Mouse (Mus musculus) cerebellum, postnatal 10 days (tissue): ENCODE data around the gene Dnajc25.

Experiments used
- DNase-seq, 2 experiments: peaks; one replicate each; pipeline ENCODE4 v3.0.0; 2021; ENCODE audit warnings: mixed read lengths in 2 of 2

The Dnajc25 gene

DNA sequence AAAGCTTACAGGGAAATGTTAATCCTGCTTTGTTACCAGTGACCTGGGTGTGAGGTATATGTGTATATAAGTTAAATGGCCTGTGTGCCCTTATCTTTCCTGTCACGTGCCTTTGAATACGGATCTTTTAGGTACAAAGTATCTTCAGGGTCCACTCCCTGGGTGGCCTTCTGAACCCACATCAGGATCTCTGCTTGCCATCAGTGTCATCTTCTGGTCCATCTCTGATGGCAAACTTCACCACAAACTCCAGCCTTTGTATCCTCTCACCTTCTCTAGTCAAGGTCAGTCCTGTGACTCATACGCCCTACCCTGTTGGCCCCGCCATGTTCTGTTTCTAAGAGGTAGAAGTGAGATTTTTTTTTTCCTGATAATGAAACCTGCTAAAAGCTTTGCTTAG lies at the start of gene Dnajc25:
Gene Dnajc25 (plus strand): TSS at position 301 of the 400 bp plus-strand sequence.
- no peak for DNase-seq

DNA sequence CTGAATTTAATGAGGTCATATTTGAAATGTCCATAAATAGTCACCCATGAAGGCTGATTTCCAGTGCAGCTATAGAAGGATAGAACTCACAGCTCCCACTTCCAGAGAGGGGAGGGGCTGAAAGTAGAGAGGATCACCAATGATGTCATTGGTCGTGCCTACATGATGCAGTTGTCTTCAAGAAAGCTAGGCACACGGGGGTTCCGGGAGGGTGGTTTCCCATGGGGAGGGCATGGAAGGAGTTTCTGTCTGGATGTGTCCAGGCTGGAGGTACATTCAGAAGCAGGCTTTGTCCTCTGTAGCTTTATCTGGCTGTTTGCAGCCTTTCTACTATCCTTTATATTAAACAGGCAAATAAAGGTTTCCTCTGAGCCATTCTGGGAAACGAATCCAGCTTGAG lies 46.5 kb upstream of the Dnajc25 start:
- DNase-seq = no peak

DNA sequence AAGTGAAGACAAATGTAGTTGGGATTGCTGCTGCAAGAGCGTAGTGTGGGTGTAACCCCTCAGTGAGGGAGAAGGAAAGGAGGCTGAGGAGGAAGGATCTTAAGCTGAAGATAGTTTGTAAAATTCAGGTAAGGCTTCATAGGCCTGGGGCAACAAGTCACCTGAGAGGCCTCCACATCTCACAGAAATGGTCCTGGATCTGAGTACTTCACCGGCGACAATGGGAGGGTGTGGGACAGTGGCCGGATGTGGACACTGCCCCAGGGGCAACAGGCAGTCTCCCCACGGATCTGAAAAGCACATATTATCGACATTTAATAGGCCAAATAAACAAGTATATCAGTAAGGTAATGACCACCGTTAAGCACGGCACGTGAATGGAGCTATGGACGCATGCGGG lies 42.2 kb upstream of the Dnajc25 start:
- no peak for DNase-seq

DNA sequence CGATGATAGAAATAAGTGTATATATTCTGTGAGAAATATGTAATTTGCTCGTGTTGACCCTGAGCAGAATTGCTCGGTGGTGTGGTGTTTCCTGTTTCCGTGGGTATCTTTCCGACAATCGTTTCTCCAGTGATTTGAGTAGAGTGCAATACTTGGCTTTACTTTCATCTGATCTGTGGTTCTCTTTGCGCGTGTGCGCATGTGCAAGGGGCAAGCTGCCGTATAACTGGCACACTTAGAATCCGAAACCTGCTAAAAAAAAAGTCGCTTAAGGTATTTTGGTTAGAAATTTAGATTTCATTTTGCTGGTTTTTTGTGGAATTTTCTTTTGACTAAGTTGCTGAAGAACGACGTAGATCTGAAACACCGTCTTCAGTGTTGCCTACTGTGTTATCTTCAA lies 33.1 kb upstream of the Dnajc25 start:
- no peak for DNase-seq

DNA sequence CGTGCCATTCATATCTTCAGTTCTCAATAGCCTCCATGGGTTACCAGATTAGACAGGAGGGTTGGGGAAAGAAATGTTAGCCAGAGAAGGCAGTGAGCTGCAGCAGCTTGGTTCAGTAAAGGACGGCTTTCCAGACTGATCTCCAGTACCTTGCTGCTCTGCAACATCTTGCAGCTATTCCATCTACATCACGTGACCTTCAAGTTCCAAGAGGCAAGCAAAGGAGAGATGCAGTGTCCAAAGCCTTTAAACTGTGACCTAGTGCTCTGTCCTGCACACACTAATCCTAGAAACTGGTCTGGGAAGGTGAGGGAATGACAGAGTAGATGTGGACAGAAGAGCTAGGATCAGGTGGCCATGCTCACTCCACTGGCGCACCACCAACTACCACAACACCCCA lies 31.6 kb upstream of the Dnajc25 start:
- no peak for DNase-seq

DNA sequence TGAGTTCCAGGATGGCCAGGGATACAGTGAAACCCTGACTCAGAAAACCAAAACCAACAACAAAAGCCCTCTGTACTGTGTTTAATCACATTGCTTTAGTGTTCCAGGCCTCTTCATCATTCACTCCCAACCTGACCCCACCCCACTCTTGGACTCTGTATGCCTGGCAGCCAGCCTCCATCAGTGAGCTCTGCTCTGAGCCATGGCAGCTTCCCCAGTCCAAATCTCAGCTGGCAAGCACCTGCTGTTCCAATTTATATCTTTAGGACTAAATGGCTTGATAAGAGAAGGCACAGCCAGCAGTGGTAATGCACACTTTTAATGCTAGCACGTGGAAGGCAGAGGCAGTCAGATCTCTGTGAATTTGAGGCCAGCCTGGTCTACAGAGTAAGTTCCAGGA lies 29.7 kb upstream of the Dnajc25 start:
- no peak for DNase-seq

DNA sequence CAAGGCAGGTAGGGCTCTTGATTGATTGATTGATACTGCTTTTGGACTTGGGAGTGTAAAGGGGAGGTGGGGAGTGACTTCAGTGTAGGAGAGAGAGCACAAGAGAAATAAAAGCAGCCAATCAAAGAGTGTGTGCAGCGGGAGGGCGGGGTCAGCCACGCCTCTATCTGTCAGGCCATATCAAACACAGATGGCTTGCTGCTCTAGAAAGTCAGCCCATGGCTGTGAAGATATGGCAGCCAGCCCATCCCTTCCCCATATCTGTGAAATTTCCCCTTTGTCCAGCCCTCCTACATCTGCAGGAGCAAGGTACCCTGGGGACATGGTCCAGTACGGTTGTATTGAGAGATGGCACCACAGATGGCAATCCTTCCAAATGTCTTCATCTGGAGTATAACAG lies 24.2 kb upstream of the Dnajc25 start:
- peak in 1 of 2 experiments; percentile 8 for DNase-seq

DNA sequence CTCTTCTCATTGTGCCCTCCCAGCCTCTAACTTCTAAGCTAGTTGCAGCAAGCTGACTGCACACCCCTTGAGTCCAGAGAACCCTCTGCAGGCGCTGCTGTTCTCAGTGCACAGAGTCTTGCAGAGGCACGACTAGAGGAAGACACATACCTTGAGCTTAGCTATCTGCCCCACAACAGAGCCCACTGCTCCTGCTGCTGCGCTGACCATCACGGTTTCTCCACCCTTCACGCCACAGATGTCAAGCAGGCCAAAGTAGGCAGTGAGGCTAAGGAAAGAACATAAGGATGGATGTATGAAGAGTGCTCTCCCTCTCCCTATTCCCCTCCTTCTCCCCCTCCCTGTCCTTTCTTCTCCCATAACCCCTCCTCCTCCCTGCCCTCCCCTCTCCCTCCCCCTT lies 19.2 kb upstream of the Dnajc25 start:
- no peak for DNase-seq

DNA sequence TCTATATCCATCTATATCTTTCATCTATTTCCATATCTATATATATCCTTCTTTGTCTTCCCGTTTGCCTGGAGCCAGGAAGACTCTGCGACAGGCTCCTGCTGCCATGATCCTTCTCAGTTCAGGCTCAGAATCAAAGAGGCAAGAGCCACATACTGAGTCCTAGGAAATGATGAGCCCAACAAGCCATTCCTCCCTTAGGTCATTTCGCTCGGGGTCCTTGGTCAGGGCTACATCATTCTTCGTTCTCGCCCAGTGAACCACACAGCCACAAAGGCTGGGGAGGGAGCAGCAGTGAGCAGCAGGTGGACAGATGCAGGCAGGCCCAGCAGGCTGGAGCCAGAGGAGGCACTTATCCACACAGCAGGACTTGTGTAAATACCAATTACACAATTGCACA lies 13.4 kb upstream of the Dnajc25 start:
- DNase-seq = no peak

DNA sequence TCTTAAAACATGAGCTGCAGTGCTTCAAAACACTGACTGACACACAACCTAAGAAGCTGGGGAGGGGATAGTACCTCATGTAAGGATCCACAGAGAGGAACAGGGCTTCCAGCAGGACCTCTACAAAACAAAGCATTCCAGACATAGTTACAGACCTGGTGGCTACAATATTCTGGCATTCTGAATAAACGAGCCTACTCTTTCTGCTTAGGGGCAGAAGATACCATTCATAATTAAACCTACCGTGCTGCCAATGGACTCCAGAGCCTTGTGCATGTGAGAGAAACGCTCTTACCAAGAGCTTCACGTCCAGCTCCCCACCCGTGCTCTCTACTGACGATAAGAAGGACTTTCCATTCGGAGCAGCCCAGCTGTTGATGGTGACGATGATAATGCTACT lies 12.1 kb upstream of the Dnajc25 start:
- no peak for DNase-seq

DNA sequence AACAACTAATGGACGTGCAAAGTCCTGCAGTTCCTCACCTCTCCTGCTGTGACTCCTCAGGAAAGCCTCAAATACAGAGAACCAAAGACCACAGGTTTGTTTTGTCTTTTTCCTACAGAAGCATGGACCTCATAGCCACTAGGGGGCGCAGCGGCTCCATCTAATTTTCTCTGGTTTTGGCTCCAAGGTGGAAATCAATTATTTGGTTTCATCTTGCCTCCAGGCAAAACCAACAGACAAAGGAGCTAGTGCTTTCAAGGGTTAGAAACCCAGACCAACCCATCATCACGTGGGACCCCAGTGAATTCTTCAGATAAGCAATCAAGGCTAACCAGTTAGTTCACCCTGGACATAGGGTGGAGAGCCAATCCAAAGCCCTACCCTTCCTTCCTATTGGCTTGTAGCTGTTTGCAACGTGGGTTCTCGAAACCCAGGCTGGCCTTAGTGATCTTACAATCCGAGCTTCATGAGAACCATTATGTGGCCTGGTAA lies 9.7 kb upstream of the Dnajc25 start:
- peak; percentile 88 to 89 for DNase-seq

DNA sequence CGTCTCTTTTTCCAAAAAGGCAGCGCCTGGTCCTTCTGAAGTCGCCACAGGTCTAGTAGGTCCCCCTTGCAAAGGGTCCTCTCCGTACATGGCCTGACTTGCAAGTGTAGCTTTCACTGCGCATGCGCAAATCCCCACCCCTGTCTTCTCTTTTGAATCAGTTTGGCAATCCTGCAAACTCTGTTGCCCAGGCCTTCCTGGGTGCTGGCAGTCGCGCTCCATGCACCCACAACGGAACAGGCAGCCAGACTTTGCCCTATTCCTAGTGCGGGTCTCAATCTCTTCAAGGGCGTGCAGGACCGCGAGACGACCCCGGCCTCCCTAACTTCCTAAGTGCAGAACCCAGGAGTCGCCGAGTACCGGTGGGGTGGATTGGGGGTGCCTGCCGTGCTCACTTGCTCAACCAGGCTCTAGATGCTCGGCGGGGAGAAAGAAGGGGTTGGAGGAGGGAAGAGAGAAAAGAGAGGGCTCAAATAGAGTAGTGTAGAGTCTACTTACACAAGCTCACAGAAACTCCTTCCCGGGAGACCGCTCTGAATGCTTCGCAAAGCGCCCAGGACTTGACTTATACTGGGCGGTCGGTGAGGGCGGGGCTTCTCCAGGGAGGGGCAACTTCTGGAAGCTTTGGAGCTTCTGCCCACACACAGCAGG lies 8.2 kb upstream of the Dnajc25 start, which contains the start of gene Ptgr1:
Gene Ptgr1 (minus strand): TSS at position 580 of the 651 bp plus-strand sequence.
- DNase-seq = peak; percentile 85 to 91

DNA sequence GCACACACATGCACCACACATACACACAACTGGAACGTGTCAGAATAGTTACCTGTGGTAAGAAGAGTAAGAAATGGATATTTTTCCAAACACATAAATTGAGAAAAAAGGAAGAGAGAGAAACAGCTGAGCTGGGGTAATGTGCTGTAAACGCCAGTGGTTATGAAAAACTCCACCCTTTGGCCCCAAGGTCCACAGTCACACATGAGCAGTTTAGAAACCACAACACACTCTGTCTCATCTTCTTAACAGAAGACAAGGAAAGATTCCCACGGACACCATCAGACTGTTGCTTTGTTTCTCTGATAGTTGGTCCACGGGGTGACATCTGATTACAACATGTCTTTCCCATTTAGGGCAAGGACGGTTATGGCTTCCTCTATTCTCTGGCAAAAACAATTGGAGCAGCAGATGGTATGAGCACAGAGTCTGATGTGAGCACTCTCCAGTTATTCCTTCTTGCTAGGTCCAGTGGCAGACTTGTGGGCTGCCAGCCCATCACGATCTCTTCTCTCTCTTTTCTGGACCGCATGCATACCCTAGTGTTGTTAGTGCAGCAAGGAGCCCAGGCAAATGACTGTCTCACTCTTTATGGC lies 5.5 kb upstream of the Dnajc25 start:
- peak in 1 of 2 experiments; percentile 23 for DNase-seq

DNA sequence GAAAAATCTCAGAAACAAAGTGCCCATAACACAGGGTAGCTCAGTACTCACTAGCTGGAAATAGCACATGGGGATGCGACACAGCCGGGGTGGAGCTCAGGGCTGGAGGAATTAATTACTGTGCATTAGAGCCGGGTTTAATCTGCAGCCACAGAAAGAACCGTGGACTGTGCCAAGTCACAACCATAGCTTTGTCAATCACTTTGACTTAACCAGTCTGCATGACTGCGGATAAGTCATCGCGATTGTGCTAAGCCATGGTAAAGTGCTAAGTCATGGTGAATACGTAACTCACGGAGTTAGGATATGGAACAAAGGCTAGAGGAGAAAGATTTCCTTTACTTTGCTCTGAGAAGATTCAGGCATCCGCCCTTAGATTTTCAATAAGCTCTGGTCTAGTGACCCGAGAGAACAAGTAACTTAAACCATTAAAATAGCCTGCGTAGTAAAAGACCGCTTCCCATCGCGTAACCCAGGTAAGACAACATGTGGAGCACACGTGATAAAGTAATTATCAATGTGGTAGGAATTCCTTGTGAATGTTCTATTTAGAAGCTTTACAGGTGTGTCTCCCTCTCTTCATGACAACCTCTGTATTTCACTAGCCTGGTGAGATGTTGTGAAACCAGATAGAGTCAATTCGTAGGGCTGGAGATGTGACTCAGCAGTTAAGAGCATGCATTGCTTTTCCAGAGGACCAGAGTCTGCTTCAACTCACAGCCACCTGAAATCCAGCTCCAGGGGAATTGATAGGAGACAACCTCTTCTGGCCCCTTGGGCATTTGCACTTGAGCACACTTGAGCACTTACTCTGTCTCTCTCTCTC lies 4.0 kb upstream of the Dnajc25 start:
- DNase-seq = no peak

DNA sequence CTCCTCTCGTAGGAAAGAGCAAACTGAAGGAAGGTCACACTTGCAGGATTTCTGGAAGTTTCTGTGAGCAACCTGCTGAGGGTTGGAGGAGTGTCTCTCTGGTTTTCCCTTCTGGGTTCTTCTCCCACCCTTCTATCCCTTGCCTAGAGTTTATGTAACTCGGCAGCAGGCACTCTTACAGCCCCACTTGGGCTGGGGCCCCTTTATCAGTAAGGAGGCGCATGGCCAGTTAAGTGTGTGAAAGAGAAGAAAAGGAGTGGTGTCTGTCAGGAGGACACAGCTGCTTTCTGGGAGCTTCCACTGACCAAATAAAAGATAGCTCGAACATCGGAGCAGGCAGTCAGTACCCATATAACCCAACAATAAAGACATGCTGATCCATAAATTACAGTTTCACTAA lies 2.7 kb upstream of the Dnajc25 start:
- DNase-seq = no peak

DNA sequence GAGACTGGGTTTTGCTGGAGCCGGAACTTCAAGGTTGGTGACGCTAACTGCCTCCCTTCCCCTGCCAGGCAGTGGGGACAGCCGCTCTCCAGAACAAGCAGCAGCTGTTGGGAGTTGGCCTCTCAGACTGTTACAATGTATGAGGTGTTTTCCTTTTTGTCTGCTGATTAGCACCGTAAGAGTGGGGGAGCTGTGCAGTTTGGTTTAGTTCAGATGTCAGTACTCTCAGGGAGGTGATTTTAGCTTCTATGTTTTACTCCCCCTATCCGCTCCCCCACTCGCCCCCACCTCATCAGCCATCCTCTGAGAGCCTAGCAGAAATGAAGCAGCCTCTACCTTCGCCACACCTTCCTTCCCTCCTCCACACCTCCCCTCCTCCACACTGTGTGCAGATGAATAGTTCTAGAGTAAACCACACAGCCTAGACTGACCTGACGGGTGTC lies 410 bp downstream of the Dnajc25 start:
- DNase-seq = no peak

DNA sequence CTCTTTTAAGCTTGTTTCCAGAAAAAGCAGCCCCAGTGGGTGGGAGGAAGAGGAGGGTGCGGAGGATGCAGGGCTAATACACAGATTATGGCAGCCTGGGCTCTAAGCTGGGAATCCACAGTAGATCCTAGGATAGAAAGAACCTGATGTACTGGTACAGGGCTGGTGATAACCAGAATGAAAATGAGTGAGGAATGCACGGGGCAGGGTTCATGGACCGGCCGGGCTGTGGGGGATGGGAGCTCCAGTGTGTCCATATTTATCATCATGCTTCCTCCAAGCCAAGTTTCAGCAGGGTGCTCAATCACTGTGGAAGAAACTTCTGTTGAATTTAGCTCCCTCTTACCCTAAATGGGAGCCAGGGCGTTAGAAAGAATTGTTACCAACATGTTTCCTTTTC lies 2.2 kb downstream of the Dnajc25 start:
- peak in 1 of 2 experiments; percentile 40 for DNase-seq

DNA sequence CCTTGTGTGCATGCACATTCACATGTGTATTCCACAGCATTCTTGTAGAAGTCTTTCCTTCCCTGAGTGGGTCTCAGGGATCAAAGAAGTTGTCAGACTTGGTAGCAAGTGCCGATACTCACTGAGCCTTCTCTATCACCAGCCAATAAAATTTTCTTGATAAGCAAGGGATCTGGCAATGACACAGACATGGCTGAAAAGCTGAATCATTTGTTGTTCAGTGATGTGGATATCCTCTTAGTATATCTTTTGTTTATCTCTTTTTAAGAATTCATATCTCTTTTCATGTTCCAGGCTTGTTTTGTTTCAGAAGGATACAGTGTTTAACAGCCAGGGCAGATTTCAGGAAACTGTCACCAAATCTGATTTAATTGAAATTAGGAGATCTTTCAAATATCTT lies 3.8 kb downstream of the Dnajc25 start:
- DNase-seq = no peak

DNA sequence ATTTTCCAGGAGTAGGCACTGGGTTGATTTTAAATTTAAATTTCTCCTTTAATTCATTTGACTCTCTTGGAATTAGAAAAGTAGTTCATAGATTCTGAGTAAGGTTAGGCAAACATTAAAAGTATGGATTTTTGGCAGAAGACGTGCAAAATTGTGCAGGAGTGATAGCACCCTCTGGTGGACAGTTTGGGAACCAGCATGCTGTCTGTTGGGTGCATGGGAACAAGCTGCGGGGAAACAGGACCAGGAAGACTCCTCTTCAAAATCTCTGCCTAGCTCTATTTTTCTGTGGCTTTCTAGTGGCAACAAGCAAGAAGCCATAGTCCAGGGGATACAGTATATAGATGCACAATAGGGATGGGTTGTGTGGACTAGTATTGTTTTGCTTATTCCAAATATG lies 4.8 kb downstream of the Dnajc25 start:
- peak; percentile 84 to 89 for DNase-seq

DNA sequence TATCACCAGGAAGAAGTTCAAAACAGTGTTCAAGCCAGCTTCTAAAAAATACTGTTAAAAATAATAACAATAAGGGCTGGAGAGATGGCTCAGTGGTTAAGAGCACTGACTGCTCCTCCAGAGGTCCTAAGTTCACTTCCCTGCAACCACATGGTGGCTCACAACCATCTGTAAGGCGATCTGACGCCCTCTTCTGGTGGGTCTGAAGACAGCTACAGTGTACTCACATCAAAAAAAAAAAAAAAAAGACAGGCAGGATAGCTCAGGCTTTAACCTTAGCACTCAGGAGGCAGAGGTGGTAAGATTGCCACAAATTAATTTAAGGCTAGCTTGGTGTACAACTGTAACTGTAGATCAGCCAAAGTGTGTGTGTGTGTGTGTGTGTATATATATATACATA lies 5.8 kb downstream of the Dnajc25 start:
- peak; percentile 42 to 48 for DNase-seq

DNA sequence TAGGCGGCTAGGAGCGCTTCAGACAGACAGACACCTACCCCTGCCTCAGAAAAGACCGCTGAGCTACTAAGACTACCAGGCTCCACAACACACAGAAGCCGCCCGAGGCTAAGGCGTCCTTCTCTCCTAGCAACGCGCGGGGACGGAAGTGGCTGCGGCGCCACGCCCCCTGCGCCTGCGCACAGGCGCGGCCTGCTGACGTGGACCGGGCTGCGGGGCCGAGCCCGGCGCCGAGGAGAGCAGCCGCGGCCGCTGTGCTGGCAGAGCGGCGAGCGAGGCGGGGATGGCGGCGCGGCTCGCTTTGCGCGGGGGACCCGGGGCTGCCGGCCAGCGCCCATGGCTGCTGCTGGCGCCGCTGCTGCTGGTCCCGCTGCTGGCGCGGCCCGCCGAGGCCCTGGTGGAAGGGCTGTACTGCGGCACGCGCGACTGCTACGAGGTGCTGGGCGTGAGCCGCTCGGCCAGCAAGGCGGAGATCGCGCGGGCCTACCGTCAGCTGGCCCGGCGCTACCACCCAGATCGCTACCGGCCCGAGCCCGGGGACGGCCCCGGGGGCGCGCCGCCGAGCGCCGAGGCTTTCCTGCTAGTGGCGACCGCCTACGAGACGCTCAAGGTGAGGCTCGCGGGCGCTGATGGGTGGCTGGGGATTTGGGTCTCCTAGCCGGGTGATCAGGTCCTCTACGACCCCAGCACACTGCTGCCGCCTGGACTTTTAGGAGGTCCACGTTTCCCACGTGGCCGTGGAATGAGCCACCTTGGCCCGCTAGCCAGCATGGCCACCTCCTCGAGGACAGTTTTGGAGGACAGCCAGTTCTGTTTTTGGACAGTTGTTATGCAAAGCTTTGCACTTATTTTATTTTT lies 8.3 kb downstream of the Dnajc25 start, which contains the start of gene Gm20503:
Gene Gm20503 (plus strand): TSS at position 263 of the 858 bp plus-strand sequence.
- peak; percentile 93 to 96 for DNase-seq

DNA sequence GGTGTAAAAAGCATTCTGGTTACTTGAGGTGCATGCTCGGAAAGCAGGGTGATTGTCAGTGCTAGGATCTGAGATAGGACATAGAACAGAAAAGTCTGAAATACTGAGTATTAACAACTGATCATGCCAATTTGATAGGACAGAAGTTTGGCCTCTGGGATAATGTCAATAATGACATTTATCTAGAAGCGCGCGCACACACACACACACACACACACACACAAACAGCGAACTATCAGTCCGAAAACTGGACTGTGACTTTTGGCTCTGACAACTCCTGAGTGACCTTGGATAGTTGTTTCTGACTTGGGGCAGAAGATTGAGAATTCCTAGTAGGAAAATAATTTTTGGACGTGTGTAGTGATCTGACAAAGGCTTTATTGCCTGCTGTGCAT lies 8.9 kb downstream of the Dnajc25 start:
- no peak for DNase-seq

DNA sequence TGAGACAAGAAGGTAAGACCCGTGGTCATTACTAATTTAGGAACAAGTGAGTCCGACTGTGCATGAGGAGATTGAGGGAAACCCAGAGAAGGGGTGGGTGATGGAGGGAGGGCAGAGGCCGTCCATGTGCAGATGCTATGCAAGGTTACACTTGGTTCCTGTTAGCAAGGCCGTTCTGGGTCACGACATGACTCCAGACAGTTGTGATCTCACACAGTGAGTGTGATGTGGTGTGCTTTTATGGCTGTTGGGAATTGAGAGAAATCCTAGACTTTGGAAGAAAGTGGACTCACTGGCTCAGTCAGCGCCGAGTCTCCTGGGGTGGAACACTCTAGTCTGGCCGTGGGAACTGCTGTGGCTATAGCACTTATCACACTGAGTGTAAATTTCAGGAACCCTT lies 11.3 kb downstream of the Dnajc25 start:
- DNase-seq = no peak
